ENCODE assay signal across 14 mouse cellular contexts in the genomic region with DNA sequence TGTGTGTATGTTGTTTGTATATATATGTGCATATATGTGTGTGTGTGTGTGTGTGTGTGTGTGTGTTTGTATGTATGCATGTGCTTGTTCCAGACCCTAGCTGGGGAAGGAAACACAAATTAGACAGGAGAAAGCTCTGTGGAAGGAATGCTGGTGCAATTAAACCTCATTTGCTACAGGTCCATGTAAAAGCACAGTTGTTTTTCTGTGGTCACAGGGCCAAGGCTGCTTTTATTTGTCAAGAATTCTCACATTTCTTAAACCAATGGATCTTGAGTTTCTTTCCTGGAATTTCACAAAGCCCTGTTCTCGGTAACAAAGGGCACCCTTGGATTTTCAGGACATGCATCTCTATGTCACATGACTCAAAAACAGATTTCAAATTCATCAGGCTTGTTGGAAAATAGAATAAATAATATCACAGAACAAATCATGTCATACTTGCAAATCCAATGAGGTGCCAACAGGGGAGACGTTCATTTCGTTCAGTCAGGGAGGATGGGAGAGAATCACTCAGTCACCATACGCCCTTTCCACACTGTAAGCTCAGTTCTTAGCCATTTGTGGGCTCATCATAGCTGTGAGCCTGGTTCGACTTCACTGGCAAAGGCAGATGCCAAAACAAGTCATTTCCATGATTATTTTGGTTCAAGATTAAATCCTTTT.
DNase-seq lines count a peak whose midpoint lies in the region; ATAC-seq lines count a peak whose summit lies in the region.
"Had no signal": no experiment of that assay in that cellular context is flagged by ENCODE, and none has a peak within 500 bp of the region (broad histone marks: within the 10 kb centered on the region; RNA-seq: fewer than 3 reads in every experiment).

No protein-coding gene starts in this region.

- H3K9me3 ChIP-seq in neural tube, embryonic 12.5 days: no peaks in the 10 kb centered on the region
- H3K9me3 ChIP-seq in neural tube, embryonic 15.5 days (replicated peaks): no peaks in the 10 kb centered on the region
- H3K9me3 ChIP-seq in forebrain, embryonic 16.5 days (ENCODE audit: control insufficient read depth, low read length): no peaks in the 10 kb centered on the region
- no peaks in the 10 kb centered on the region for H3K9me3 ChIP-seq in limb, embryonic 12.5 days
- H3K9me3 ChIP-seq in neural tube, embryonic 14.5 days (ENCODE audit: control insufficient read depth, low read length): no peaks in the 10 kb centered on the region

- H3K4me3 ChIP-seq in neural tube, embryonic 12.5 days: no peak overlapping the region
- H3K4me3 ChIP-seq in neural tube, embryonic 15.5 days (replicated peaks): no peak overlapping the region
- no peak overlapping the region for H3K4me3 ChIP-seq in forebrain, embryonic 16.5 days (replicated peaks; ENCODE audit: low read length)
- H3K4me3 ChIP-seq in limb, embryonic 12.5 days (replicated peaks): no peak overlapping the region
- H3K4me3 ChIP-seq in neural tube, embryonic 14.5 days (ENCODE audit: low read depth, low read length): no peak overlapping the region
- H3K4me3 ChIP-seq: heart, adult 2 months had no signal

- no peaks in the 10 kb centered on the region for H3K27me3 ChIP-seq in neural tube, embryonic 12.5 days (replicated peaks)
- no peaks in the 10 kb centered on the region for H3K27me3 ChIP-seq in neural tube, embryonic 15.5 days (replicated peaks)
- H3K27me3 ChIP-seq in forebrain, embryonic 16.5 days (replicated peaks; ENCODE audit: control insufficient read depth, insufficient read depth, low read length): no peaks in the 10 kb centered on the region
- no peaks in the 10 kb centered on the region for H3K27me3 ChIP-seq in limb, embryonic 12.5 days
- no peaks in the 10 kb centered on the region for H3K27me3 ChIP-seq in neural tube, embryonic 14.5 days (ENCODE audit: control insufficient read depth, insufficient read depth, low read length)

- DNase-seq in frontal cortex, adult 2 months (ENCODE audit: extremely low spot score in 1 of 2, low spot score in 1 of 2): no peak
- no peak for DNase-seq in kidney, postnatal 25 days
- no peak for DNase-seq in frontal cortex, postnatal 25 days (ENCODE audit: low spot score in 2 of 2)
- DNase-seq: cerebellum, adult 18-20 months; heart, adult 2 months; kidney, adult 11 months; layer of hippocampus, adult 9-11 months; lung, adult 2 months; thymus, postnatal 25 days had no signal

- peaks cover 32% of the 10 kb centered on the region for H3K4me1 ChIP-seq in neural tube, embryonic 12.5 days
- H3K4me1 ChIP-seq in neural tube, embryonic 15.5 days: peaks cover 23% of the 10 kb centered on the region
- peaks cover 28% of the 10 kb centered on the region for H3K4me1 ChIP-seq in forebrain, embryonic 16.5 days (replicated peaks; ENCODE audit: control insufficient read depth, insufficient read depth, low read length)
- H3K4me1 ChIP-seq in limb, embryonic 12.5 days (replicated peaks): peaks cover 37% of the 10 kb centered on the region
- peaks cover 26% of the 10 kb centered on the region for H3K4me1 ChIP-seq in neural tube, embryonic 14.5 days (ENCODE audit: control insufficient read depth, insufficient read depth, low read length)

- peak overlapping the region; percentile 54 for H3K27ac ChIP-seq in neural tube, embryonic 12.5 days
- H3K27ac ChIP-seq in neural tube, embryonic 15.5 days (replicated peaks): no peak overlapping the region
- H3K27ac ChIP-seq in forebrain, embryonic 16.5 days (ENCODE audit: low read length): peak overlapping the region; percentile 80
- peak overlapping the region; percentile 81 for H3K27ac ChIP-seq in limb, embryonic 12.5 days
- H3K27ac ChIP-seq in neural tube, embryonic 14.5 days (ENCODE audit: low read depth, low read length): peak overlapping the region; percentile 70
- H3K27ac ChIP-seq: heart, adult 2 months had no signal

- H3K36me3 ChIP-seq in neural tube, embryonic 12.5 days: no peaks in the 10 kb centered on the region
- H3K36me3 ChIP-seq in neural tube, embryonic 15.5 days: no peaks in the 10 kb centered on the region
- no peaks in the 10 kb centered on the region for H3K36me3 ChIP-seq in forebrain, embryonic 16.5 days (ENCODE audit: control insufficient read depth, insufficient read depth)
- H3K36me3 ChIP-seq in limb, embryonic 12.5 days: no peaks in the 10 kb centered on the region
- no peaks in the 10 kb centered on the region for H3K36me3 ChIP-seq in neural tube, embryonic 14.5 days (ENCODE audit: control insufficient read depth, insufficient read depth, low read length)

- peak overlapping the region; percentile 13; the same call in 1 of the 2 replicates for H3K9ac ChIP-seq in neural tube, embryonic 12.5 days
- no peak overlapping the region for H3K9ac ChIP-seq in neural tube, embryonic 15.5 days (replicated peaks)
- H3K9ac ChIP-seq in forebrain, embryonic 16.5 days (replicated peaks; ENCODE audit: low read depth, low read length): no peak overlapping the region
- no peak overlapping the region for H3K9ac ChIP-seq in limb, embryonic 12.5 days (replicated peaks)
- no peak overlapping the region for H3K9ac ChIP-seq in neural tube, embryonic 14.5 days (replicated peaks; ENCODE audit: low read depth, low read length)

- ATAC-seq in neural tube, embryonic 12.5 days (ENCODE audit: low FRiP score, low read depth): no peak
- ATAC-seq in neural tube, embryonic 15.5 days (ENCODE audit: low FRiP score): no peak
- peak; percentile 43; the same call in 1 of the 2 replicates for ATAC-seq in forebrain, embryonic 16.5 days
- ATAC-seq in limb, embryonic 12.5 days (ENCODE audit: insufficient number of reproducible peaks, insufficient read depth, low FRiP score, low TSS enrichment, low read depth): no peak
- ATAC-seq in neural tube, embryonic 14.5 days (ENCODE audit: low read depth): no peak

- WGBS in neural tube, embryonic 12.5 days: 35% methylated on average over 5 of the region's 5 CpGs
- 27% methylated on average over 5 of the region's 5 CpGs for WGBS in neural tube, embryonic 15.5 days
- 15% methylated on average over 5 of the region's 5 CpGs for WGBS in forebrain, embryonic 16.5 days
- WGBS in limb, embryonic 12.5 days: 35% methylated on average over 5 of the region's 5 CpGs
- 24% methylated on average over 5 of the region's 5 CpGs for WGBS in neural tube, embryonic 14.5 days

- H3K4me2 ChIP-seq in neural tube, embryonic 12.5 days (replicated peaks): no peak overlapping the region
- H3K4me2 ChIP-seq in neural tube, embryonic 15.5 days: no peak overlapping the region
- H3K4me2 ChIP-seq in forebrain, embryonic 16.5 days (ENCODE audit: low read length): no peak overlapping the region
- no peak overlapping the region for H3K4me2 ChIP-seq in limb, embryonic 12.5 days
- no peak overlapping the region for H3K4me2 ChIP-seq in neural tube, embryonic 14.5 days (ENCODE audit: low read depth, low read length)
